Mouse (Mus musculus): ENCODE results near the gene Cerkl.
A peak's percentile ranks its signal among the peaks of the same experiment; 100 is the strongest.

The Cerkl gene

GRCm38 (mm10) chr2:79371326-79372153, 85.0 kb downstream of the Cerkl start:
- DNase-seq, result no peak

DNA sequence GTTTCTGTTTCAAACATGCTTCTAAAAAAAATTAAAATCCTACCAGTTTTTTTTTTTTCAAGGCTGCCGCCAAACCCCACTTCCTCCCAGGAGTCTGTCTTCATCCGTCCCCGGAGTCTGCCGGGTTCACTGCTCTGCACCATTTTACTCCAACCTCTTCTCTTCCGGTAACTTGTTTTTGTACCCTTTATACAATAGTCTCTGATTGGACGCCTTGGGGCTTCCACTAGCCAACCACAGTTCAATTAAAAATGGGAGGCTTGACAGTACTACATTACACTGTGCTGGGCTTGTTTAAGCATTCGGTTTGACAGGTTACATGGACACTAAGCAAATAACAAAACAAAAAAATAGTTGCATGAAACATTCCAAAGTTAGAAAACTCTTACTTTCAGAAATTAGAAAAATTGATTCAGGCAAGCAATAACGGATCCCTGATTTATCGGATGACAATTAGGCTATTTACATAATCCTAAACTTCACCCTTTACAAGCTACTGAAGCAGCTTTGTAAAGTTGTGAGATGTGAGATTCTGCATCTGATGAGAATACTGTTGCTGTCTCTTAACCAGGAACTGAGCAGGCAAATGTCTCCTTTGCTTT, 85.8 kb downstream of the Cerkl start:
- DNase-seq, result peak; percentile 21 to 29

DNA sequence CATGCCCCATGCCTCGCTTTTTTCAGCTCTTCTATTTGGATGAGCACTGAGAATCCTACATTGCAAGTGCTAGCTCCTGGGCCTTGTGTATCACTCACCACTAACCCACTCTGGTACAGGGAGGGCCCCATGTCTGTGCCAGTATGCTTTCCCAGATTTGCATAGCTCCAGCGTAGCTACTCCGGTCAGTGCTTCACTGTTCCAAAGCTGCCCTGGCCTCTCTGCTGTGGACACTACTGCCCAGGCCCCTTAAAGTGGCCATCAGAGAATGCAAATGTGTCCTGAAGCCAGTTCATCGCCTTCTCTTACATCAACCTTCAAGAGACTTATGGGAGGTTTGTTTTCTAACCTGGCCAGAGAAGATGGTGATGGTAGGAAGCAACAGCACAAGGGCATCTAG, 86.7 kb downstream of the Cerkl start:
- DNase-seq, result no peak

DNA sequence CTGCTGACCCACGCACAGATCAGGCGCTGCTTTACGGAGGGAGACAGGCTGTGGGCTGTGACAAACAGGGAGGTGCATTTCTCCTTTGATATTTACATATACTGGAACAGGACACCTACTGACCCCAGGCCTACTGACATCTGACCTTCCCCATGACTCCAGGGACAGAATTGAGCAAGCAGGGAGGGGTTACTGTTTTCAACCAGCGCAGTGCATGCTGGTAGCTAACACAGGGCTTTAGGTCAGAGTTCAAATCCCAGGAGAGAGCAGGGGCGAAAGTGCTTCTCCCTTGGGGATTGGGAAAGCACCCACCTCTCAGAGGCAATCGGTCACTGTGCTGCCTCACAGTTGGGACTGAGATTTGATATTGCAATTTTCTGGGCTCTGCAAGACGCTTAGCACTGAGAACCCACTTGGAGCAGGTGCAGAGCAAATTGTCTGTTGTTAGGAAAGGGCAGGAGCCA, 87.5 kb downstream of the Cerkl start:
- DNase-seq, result no peak

- DNase-seq, result no peak
Measured at GRCm38 (mm10) chr2:79368661-79369060, 87.9 kb downstream of the Cerkl start.

DNA sequence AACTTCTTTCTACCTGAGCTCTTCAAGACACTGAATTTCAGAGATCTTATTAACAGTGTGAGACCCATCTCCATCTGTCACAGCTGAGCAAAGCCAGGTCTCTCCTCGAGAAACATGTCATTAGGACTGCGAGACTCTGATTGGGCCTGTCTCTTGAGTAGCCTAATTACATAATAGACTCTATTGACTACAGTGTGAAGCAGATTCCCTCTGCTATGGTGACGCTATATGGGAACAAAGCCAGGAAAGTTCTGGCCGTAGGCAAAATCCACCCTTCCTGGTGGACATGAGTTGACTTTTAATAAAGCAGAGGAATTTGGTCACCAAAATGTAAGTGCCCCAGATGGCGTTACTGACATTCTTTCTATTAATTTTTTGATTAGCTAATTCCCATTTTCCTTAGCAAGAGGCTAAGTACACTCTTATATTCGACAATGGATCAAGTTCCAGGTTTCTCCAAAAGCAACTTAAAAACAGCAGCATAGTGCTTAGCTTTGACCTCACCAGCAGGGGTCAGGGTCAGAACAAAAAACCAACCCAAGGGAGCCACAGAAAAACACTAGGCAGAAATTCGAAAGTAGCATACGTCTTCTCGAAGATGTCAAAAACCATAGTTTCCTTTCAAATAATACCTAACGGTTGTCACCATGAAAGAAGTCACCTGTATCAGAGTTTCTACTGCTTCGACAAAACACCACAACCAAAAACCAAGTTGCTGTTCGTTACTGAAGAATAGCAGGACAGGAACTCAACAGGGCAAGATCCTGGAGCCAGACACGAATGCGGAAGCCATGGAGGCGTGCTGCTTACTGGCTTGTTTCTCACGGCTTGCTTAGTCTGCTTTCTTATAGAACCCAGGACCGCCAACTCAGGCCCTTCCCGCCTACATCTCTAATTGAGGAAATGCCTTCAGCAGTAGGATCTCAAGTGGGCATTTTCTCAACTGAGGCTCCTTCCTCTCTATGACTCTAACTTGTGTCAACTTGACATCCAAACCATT, 88.8 kb downstream of the Cerkl start:
- no peak for DNase-seq

DNA sequence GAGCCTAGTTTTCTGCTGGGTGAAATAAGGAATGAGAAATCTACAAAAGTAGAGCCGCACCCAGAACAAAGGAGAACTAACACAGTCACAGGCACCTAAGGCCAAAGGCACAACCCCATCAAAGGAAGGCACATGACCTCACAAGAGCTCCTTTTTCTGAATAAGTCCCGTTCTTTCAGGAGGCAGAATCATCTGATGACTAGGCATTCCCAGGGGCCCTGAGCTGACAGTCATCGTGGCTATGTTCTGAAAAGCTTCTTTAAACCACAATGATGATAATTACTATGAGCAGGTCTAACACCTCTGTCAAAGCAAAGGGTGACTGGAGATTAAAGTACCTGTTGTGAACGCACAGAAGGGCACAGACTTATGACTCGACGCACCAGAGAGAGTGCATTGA, 92.7 kb downstream of the Cerkl start:
- no peak for DNase-seq

GRCm38 (mm10) chr2:79362029-79362428, 94.6 kb downstream of the Cerkl start:
- DNase-seq, result no peak

GRCm38 (mm10) chr2:79357835-79358234, 98.8 kb downstream of the Cerkl start:
- no peak for DNase-seq

- no peak for DNase-seq
Measured at GRCm38 (mm10) chr2:79354773-79355172, 101.8 kb downstream of the Cerkl start.

- no peak for DNase-seq
Measured at GRCm38 (mm10) chr2:79352100-79352802, 104.3 kb downstream of the Cerkl start.

GRCm38 (mm10) chr2:79351179-79352099, 105.1 kb downstream of the Cerkl start:
- no peak for DNase-seq

- DNase-seq, result no peak
Measured at GRCm38 (mm10) chr2:79343115-79343514, 113.5 kb downstream of the Cerkl start.

DNA sequence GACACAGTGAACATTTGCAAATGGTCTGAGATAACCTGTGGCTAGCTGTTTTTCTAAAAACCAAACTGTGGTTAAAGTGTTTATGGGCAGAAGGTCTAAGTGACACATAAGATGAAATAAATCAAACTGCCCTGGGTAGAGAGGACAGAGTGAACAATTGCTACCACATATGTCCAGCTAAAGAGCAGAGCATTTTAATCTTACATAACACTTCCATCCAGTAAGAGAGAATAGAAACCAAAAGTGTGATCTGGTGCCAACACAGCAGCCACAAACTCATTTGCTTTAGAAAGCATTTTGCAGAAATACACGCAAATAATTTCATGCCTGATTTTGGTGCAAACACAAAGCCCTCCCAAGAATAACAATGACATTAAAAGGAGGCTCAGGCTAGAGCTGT, 117.6 kb downstream of the Cerkl start:
- no peak for DNase-seq

GRCm38 (mm10) chr2:79336141-79336540, 120.4 kb downstream of the Cerkl start:
- no peak for DNase-seq

GRCm38 (mm10) chr2:79334661-79335060, 121.9 kb downstream of the Cerkl start:
- DNase-seq, result no peak

DNA sequence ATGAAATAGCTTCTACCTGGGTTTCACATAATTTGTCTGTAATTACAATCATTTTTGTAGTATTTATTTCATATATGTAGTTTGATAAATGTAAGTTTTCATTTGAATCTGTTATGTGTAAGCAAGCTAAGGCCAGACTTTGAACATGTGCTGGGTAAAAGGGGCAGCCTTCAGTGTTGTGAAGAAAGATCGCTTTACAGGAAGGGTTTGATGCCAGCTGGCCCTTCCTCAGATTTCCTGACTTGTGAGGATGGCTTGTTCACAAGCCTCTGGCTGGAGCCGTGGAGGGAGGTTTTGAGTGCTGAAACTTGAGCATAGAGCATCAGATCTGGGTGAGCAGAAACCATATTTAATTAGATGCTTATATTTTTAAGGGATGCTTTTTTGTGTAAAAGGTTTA, 128.5 kb downstream of the Cerkl start:
- DNase-seq, result no peak

DNA sequence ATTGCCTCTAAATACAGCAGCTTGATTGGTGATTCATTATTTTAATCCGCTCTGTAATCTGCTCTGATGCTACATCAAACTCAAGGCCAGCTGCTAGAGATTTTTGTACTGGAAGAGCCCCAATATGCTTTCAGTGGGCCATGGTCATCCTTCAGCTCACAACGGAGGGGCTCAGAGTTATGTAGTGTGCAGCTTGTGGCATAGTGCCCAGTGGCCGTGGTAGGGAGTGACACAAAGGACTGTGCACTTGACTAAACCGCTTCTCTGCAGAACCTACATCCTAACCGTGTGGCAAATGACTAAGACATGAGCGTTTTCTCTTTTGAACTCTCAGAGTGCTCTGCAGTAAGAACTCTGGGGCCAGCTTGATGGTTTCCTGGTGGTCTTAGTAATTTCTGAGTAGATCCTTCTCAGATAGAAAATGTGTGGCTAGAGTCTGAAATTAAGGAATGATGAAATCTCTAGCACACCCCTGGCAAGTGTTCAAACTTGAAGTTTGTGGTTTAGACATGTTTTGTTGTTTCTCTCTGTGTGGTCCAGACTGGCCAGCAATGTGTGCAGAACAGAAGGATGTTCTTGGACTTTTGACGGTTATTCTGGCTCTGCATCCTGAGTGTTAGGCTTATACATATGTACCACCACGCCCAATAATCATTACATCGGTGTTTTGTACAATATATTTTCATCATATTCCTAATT, 140.3 kb downstream of the Cerkl start:
- DNase-seq, result no peak

DNA sequence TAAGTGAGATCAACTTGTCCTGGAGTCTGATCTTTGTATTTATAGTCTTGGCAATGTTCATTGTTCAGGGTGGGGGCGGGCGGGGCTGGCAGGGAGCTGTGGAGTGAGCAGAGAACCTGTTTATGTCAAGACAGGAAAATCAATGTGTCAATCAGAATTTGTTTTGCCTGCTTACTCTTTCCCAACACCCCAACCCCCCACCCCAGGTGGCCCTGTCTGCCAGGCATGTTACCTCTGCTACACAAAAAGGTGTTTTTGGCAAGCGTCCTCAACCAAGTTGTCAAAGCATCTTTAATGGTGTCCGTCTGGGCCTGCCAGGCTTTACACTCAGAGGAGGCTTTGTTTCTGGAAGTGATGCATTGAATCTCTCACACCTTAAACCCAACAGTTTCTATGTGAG, 141.5 kb downstream of the Cerkl start:
- no peak for DNase-seq

- no peak for DNase-seq
Measured at GRCm38 (mm10) chr2:79312499-79312898, 144.1 kb downstream of the Cerkl start.

Measured in spleen, adult 18-20 months (tissue).